Mouse (Mus musculus) heart, adult 2 months (tissue): Measurements from ENCODE around the gene Cep162. TPM values are rescaled to one million over a fixed set of nuclear protein-coding genes. Genes with fewer than 3 reads are reported as not detected.

ENCODE experiments used
- DNase-seq, 2 experiments: peaks; one replicate each; pipeline ENCODE4 v3.0.0; 2021
- H3K27ac ChIP-seq: fragments of 200-600 bp; 2 replicates; pipeline ENCODE4 v1.8.1; 2022
- H3K27me3 ChIP-seq: fragments of 200-500 bp; 2 replicates; pipeline ENCODE4 v1.6.1; 2012; ENCODE audit warnings: mild to moderate bottlenecking, low read length, inconsistent platforms, mixed read lengths; ENCODE audit not compliant: control insufficient read depth, insufficient read depth
- H3K36me3 ChIP-seq: fragments of 200-500 bp; 2 replicates; pipeline ENCODE4 v1.6.1; 2012; ENCODE audit warnings: low read length, inconsistent platforms; ENCODE audit not compliant: control insufficient read depth, insufficient read depth
- H3K4me1 ChIP-seq: fragments of 200-500 bp; 2 replicates; pipeline ENCODE4 v1.6.1; 2011; ENCODE audit warnings: low read length; ENCODE audit not compliant: control insufficient read depth, insufficient read depth
- H3K4me3 ChIP-seq: fragments of 200-600 bp; 2 replicates; pipeline ENCODE4 v1.8.1; 2022
- H3K79me2 ChIP-seq: fragments of 200-500 bp; replicated peaks from 2 replicates; pipeline ENCODE4 v1.6.1; 2012; ENCODE audit warnings: mild to moderate bottlenecking, inconsistent platforms, low read length, moderate library complexity, mixed read lengths; ENCODE audit not compliant: control insufficient read depth, insufficient read depth
- H3K9ac ChIP-seq: fragments of 200-500 bp; 2 replicates; pipeline ENCODE4 v1.6.1; 2012; ENCODE audit warnings: low read depth, mild to moderate bottlenecking, control low read depth, inconsistent platforms, low read length, mixed read lengths
- CTCF ChIP-seq: fragments of 200-600 bp; IDR thresholded peaks from 2 replicates; pipeline ENCODE4 v1.8.1; 2022; ENCODE audit warnings: antibody characterized with exemption, mild to moderate bottlenecking, moderate library complexity
- EP300 ChIP-seq: fragments of 200-500 bp; IDR thresholded peaks from 2 replicates; pipeline ENCODE4 v1.6.1; 2011; ENCODE audit warnings: low read depth, low read length, control low read depth; ENCODE audit not compliant: insufficient read depth
- POLR2A ChIP-seq: fragments of 200-500 bp; IDR thresholded peaks from 2 replicates; pipeline ENCODE4 v1.6.1; 2011; ENCODE audit warnings: mild to moderate bottlenecking, low read depth, low read length, control low read depth; ENCODE audit not compliant: insufficient read depth
- WGBS: fragments of 180-500 bp; shearing (Covaris S2); methylation state at CpG from one replicate; pipeline ENCODE4 v1.1.7; 2018; 5-methylcytosine and 5-hydroxymethylcytosine counted together
- intact Hi-C: fragments of 180-260 bp; cut with DNase I; formaldehyde crosslinking; loops from one replicate; pipeline ENCODE4 v1.15.1; 2025
- long read RNA-seq: library from polyadenylated mRNA; stranded (forward); transcript quantifications from one replicate; pipeline ENCODE4 v2.0.0, GENCODE M21; 2021
- polyA plus RNA-seq: library from polyadenylated mRNA; depleted of rRNA; stranded (reverse); fragments of >200 nt; gene quantifications from 2 replicates; pipeline ENCODE4 v1.2.3, GENCODE M21; 2012; rRNA removed
- total RNA-seq, 2 experiments: library from RNA; stranded (reverse); gene quantifications; 2 replicates each; pipeline ENCODE4 v1.2.3; 2021

Gene Cep162
- 1 to 10 TPM; 2.1 to 2.2 TPM for total RNA-seq
- polyA plus RNA-seq, result 0.72 and 1.4 TPM in 2 replicates
- long read RNA-seq, result 0 reads

- intact Hi-C loops, result no loop called here
- WGBS, result under 1% methylated on average over 41 of the region's 41 CpGs
- no peak for TF ChIP-seq POLR2A
- no peak; the same call in 1 of the 2 replicates for TF ChIP-seq EP300
- TF ChIP-seq CTCF, result no peak
- Histone ChIP-seq H3K79me2 (no peaks in the 10 kb centered on the region), H3K9ac (peak within 1 kb of the TSS; percentile 66), H3K4me1 (peaks cover 1% of the 10 kb centered on the region; the same call in 1 of the 2 replicates), H3K27me3 (no peaks in the 10 kb centered on the region), H3K27ac (peak within 1 kb of the TSS; percentile 72), H3K36me3 (no peaks in the 10 kb centered on the region), H3K4me3 (peak within 1 kb of the TSS; percentile 78)
- DNase-seq, result peak; percentile 92 to 93
Observed at GRCm38 (mm10) chr9:87254903-87255695, at the start of gene Cep162. Gene Cep162, minus strand, starts transcription at chr9:87255536.

GRCm38 (mm10) chr9:87303196-87303595, 47.9 kb upstream of the Cep162 start:
- H3K4me3 ChIP-seq, result no peak overlapping the region
- H3K27ac ChIP-seq, result no peak overlapping the region
- H3K36me3 ChIP-seq, result no peaks in the 10 kb centered on the region
- no peak for TF ChIP-seq POLR2A
- TF ChIP-seq CTCF, result no peak
- no peak for TF ChIP-seq EP300
- H3K4me1 ChIP-seq, result no peaks in the 10 kb centered on the region
- H3K79me2 ChIP-seq, result no peaks in the 10 kb centered on the region
- H3K9ac ChIP-seq, result no peak overlapping the region
- H3K27me3 ChIP-seq, result no peaks in the 10 kb centered on the region
- DNase-seq, result no peak
- intact Hi-C loops, result no loop called here

- Histone ChIP-seq H3K9ac (no peak overlapping the region), H3K27me3 (no peaks in the 10 kb centered on the region), H3K4me1 (no peaks in the 10 kb centered on the region), H3K4me3 (no peak overlapping the region), H3K36me3 (no peaks in the 10 kb centered on the region), H3K27ac (no peak overlapping the region), H3K79me2 (no peaks in the 10 kb centered on the region)
- intact Hi-C loops, result no loop called here
- TF ChIP-seq EP300, result no peak
- TF ChIP-seq POLR2A, result no peak
- no peak for TF ChIP-seq CTCF
- whole genome bisulfite sequencing, result 58% methylated on average over 12 of the region's 12 CpGs
- DNase-seq, result no peak
Observed at GRCm38 (mm10) chr9:87298900-87299299, 43.6 kb upstream of the Cep162 start.

GRCm38 (mm10) chr9:87297522-87297921, 42.2 kb upstream of the Cep162 start:
- 54% methylated on average over 1 of the region's 1 CpGs for WGBS
- Histone ChIP-seq H3K27ac (no peak overlapping the region), H3K4me1 (no peaks in the 10 kb centered on the region), H3K79me2 (no peaks in the 10 kb centered on the region), H3K4me3 (no peak overlapping the region), H3K27me3 (no peaks in the 10 kb centered on the region), H3K36me3 (no peaks in the 10 kb centered on the region), H3K9ac (no peak overlapping the region)
- intact Hi-C loops, result no loop called here
- TF ChIP-seq CTCF, result no peak
- peak in 1 of 2 experiments; percentile 3 for DNase-seq

- Histone ChIP-seq H3K79me2 (no peaks in the 10 kb centered on the region), H3K36me3 (no peaks in the 10 kb centered on the region), H3K4me3 (peak overlapping the region; percentile 78), H3K4me1 (peaks cover 1% of the 10 kb centered on the region; the same call in 1 of the 2 replicates), H3K27me3 (no peaks in the 10 kb centered on the region), H3K27ac (peak overlapping the region; percentile 72), H3K9ac (no peak overlapping the region)
- intact Hi-C loops, result no loop called here
- WGBS, result 18% methylated on average over 6 of the region's 6 CpGs
- TF ChIP-seq POLR2A (no peak), EP300 (no peak), CTCF (peak; percentile 80)
- no peak for DNase-seq
Observed at GRCm38 (mm10) chr9:87255696-87256030, 327 bp upstream of the Cep162 start.

- WGBS, result 36% methylated on average over 3 of the region's 3 CpGs
- intact Hi-C loops, result loop anchor here (1.0 to 10.0 kb wide), 3 partner anchors 151 to 653 kb away; no protein-coding TSS in a partner anchor
Observed at GRCm38 (mm10) chr9:87248118-87248517, 7.2 kb downstream of the Cep162 start.

More at GRCm38 (mm10) chr9:87248118-87248517, 7.2 kb downstream of the Cep162 start:
- H3K4me3 ChIP-seq, result no peak overlapping the region
- H3K79me2 ChIP-seq, result no peaks in the 10 kb centered on the region
- no peaks in the 10 kb centered on the region for H3K36me3 ChIP-seq
- no peak overlapping the region for H3K9ac ChIP-seq
- no peaks in the 10 kb centered on the region for H3K27me3 ChIP-seq
- no peak for DNase-seq
- TF ChIP-seq EP300 (no peak), POLR2A (no peak), CTCF (peak; percentile 80)
- no peak overlapping the region for H3K27ac ChIP-seq
- H3K4me1 ChIP-seq, result no peaks in the 10 kb centered on the region
